Mouse (Mus musculus) embryonic facial prominence, embryonic 12.5 days (tissue): ENCODE measurements around the gene Rnf141. TPM values are rescaled to one million over a fixed set of nuclear protein-coding genes. Genes with fewer than 3 reads are reported as not detected.

Experiments used
- ATAC-seq: fragments of 200-750 bp; cut with Nextera tagmentation; 2 replicates; pipeline ENCODE4 v1.8.0; 2017; ENCODE audit not compliant: insufficient number of reproducible peaks, insufficient read depth, low FRiP score, low TSS enrichment
- H3K27ac ChIP-seq: fragments of 300-500 bp; sonication (generic); 2 replicates; pipeline ENCODE4 v1.5.1; 2016; ENCODE audit warnings: mild to moderate bottlenecking
- H3K27me3 ChIP-seq: fragments of 300-500 bp; sonication (generic); 2 replicates; pipeline ENCODE4 v1.6.1; 2016; ENCODE audit warnings: mild to moderate bottlenecking, moderate library complexity
- H3K36me3 ChIP-seq: fragments of 300-500 bp; sonication (generic); 2 replicates; pipeline ENCODE4 v1.6.1; 2016; ENCODE audit warnings: mild to moderate bottlenecking
- H3K4me1 ChIP-seq: fragments of 300-500 bp; sonication (generic); 2 replicates; pipeline ENCODE4 v1.6.1; 2016
- H3K4me2 ChIP-seq: fragments of 300-500 bp; sonication (generic); replicated peaks from 2 replicates; pipeline ENCODE4 v1.6.1; 2016; ENCODE audit warnings: mild to moderate bottlenecking, moderate library complexity
- H3K4me3 ChIP-seq: fragments of 300-500 bp; sonication (generic); 2 replicates; pipeline ENCODE4 v1.5.1; 2016; ENCODE audit warnings: mild to moderate bottlenecking
- H3K9ac ChIP-seq: fragments of 300-500 bp; sonication (generic); 2 replicates; pipeline ENCODE4 v1.6.1; 2016; ENCODE audit warnings: mild to moderate bottlenecking, moderate library complexity
- H3K9me3 ChIP-seq: fragments of 300-500 bp; sonication (generic); 2 replicates; pipeline ENCODE4 v1.6.1; 2016; ENCODE audit warnings: mild to moderate bottlenecking, moderate library complexity
- WGBS: fragments of 180-500 bp; shearing (Covaris S2); methylation state at CpG from one replicate; pipeline ENCODE4 v1.1.7; 2016; 5-methylcytosine and 5-hydroxymethylcytosine counted together
- polyA plus RNA-seq: library from polyadenylated mRNA; unstranded; fragments of >200 nt; fragmentation: Nextera tagmentation; extraction: Ambion mirVana; gene quantifications from 2 replicates; pipeline ENCODE4 v1.2.1, GENCODE M21; 2016

Rnf141 gene
- 17.2 and 19.9 TPM in 2 replicates for polyA plus RNA-seq

GRCm38 (mm10) chr7:110843916-110844874 is at the start of gene Rnf141:
Gene Rnf141, minus strand, starts transcription at chr7:110844457.
- peak within 1 kb of the TSS; percentile 66 for H3K9ac ChIP-seq
- under 1% methylated on average over 42 of the region's 42 CpGs for whole genome bisulfite sequencing
- H3K4me3 ChIP-seq, result peak within 1 kb of the TSS; percentile 74
- ATAC-seq, result peak; percentile 96
- no peaks in the 10 kb centered on the region for H3K27me3 ChIP-seq
- peak within 1 kb of the TSS; percentile 88 for H3K27ac ChIP-seq
- H3K9me3 ChIP-seq, result no peaks in the 10 kb centered on the region
- H3K4me2 ChIP-seq, result peak within 1 kb of the TSS; percentile 83
- no peaks in the 10 kb centered on the region for H3K36me3 ChIP-seq
- H3K4me1 ChIP-seq, result peaks cover 5% of the 10 kb centered on the region

- ATAC-seq, result no peak
- H3K27me3 ChIP-seq, result no peaks in the 10 kb centered on the region
- H3K4me1 ChIP-seq, result no peaks in the 10 kb centered on the region
- no peaks in the 10 kb centered on the region for H3K9me3 ChIP-seq
- H3K36me3 ChIP-seq, result no peaks in the 10 kb centered on the region
- H3K4me2 ChIP-seq, result no peak overlapping the region
- H3K4me3 ChIP-seq, result no peak overlapping the region
- H3K9ac ChIP-seq, result no peak overlapping the region
- no peak overlapping the region for H3K27ac ChIP-seq
- 65% methylated on average over 9 of the region's 9 CpGs for WGBS
These were observed 47.3 kb upstream of the Rnf141 start for GRCm38 (mm10) chr7:110891501-110891986.

- Histone ChIP-seq H3K36me3 (no peaks in the 10 kb centered on the region), H3K4me1 (no peaks in the 10 kb centered on the region), H3K9me3 (no peaks in the 10 kb centered on the region), H3K4me2 (no peak overlapping the region), H3K27me3 (no peaks in the 10 kb centered on the region), H3K27ac (no peak overlapping the region), H3K4me3 (no peak overlapping the region), H3K9ac (no peak overlapping the region)
- ATAC-seq, result no peak
- 76% methylated on average over 2 of the region's 2 CpGs for WGBS
These were observed 37.6 kb upstream of the Rnf141 start for GRCm38 (mm10) chr7:110881746-110882333.

- Histone ChIP-seq H3K27ac (no peak overlapping the region), H3K9me3 (no peaks in the 10 kb centered on the region), H3K4me1 (no peaks in the 10 kb centered on the region), H3K4me3 (no peak overlapping the region), H3K27me3 (no peaks in the 10 kb centered on the region), H3K36me3 (no peaks in the 10 kb centered on the region), H3K9ac (no peak overlapping the region), H3K4me2 (no peak overlapping the region)
- ATAC-seq, result no peak
- 95% methylated on average over 4 of the region's 4 CpGs for WGBS
These were observed 33.8 kb upstream of the Rnf141 start for GRCm38 (mm10) chr7:110878028-110878427.

- H3K27me3 ChIP-seq, result no peaks in the 10 kb centered on the region
- ATAC-seq, result no peak
- H3K4me2 ChIP-seq, result no peak overlapping the region
- H3K9me3 ChIP-seq, result no peaks in the 10 kb centered on the region
- H3K27ac ChIP-seq, result no peak overlapping the region
- H3K4me3 ChIP-seq, result no peak overlapping the region
- 75% methylated on average over 4 of the region's 4 CpGs for WGBS
- H3K4me1 ChIP-seq, result no peaks in the 10 kb centered on the region
- H3K9ac ChIP-seq, result no peak overlapping the region
- H3K36me3 ChIP-seq, result no peaks in the 10 kb centered on the region
These were observed 32.7 kb upstream of the Rnf141 start for GRCm38 (mm10) chr7:110876965-110877364.

GRCm38 (mm10) chr7:110868807-110869206 is 24.6 kb upstream of the Rnf141 start:
- ATAC-seq, result no peak
- no peak overlapping the region for H3K9ac ChIP-seq
- 66% methylated on average over 5 of the region's 5 CpGs for WGBS

GRCm38 (mm10) chr7:110867116-110867515 is 22.9 kb upstream of the Rnf141 start:
- Histone ChIP-seq H3K36me3 (no peaks in the 10 kb centered on the region), H3K4me2 (no peak overlapping the region), H3K27ac (no peak overlapping the region), H3K9me3 (no peaks in the 10 kb centered on the region), H3K9ac (no peak overlapping the region), H3K4me1 (peaks cover 4% of the 10 kb centered on the region; the same call in 1 of the 2 replicates), H3K4me3 (no peak overlapping the region), H3K27me3 (no peaks in the 10 kb centered on the region)
- ATAC-seq, result no peak
- 84% methylated on average over 6 of the region's 6 CpGs for WGBS

More at GRCm38 (mm10) chr7:110868807-110869206, 24.6 kb upstream of the Rnf141 start:
- no peaks in the 10 kb centered on the region for H3K27me3 ChIP-seq
- H3K4me2 ChIP-seq, result no peak overlapping the region
- no peak overlapping the region for H3K27ac ChIP-seq
- H3K9me3 ChIP-seq, result no peaks in the 10 kb centered on the region
- H3K4me3 ChIP-seq, result no peak overlapping the region
- H3K4me1 ChIP-seq, result peaks cover 4% of the 10 kb centered on the region; the same call in 1 of the 2 replicates
- no peaks in the 10 kb centered on the region for H3K36me3 ChIP-seq

GRCm38 (mm10) chr7:110866021-110866420 is 21.8 kb upstream of the Rnf141 start:
- no peak overlapping the region for H3K9ac ChIP-seq
- no peak overlapping the region for H3K27ac ChIP-seq

GRCm38 (mm10) chr7:110865570-110865969 is 21.3 kb upstream of the Rnf141 start:
- Histone ChIP-seq H3K9me3 (no peaks in the 10 kb centered on the region), H3K27me3 (no peaks in the 10 kb centered on the region), H3K9ac (no peak overlapping the region), H3K4me2 (no peak overlapping the region), H3K36me3 (no peaks in the 10 kb centered on the region), H3K4me3 (no peak overlapping the region), H3K4me1 (peaks cover 4% of the 10 kb centered on the region; the same call in 1 of the 2 replicates), H3K27ac (no peak overlapping the region)
- 82% methylated on average over 6 of the region's 6 CpGs for WGBS
- ATAC-seq, result no peak

More at GRCm38 (mm10) chr7:110866021-110866420, 21.8 kb upstream of the Rnf141 start:
- Histone ChIP-seq H3K36me3 (no peaks in the 10 kb centered on the region), H3K9me3 (no peaks in the 10 kb centered on the region), H3K27me3 (no peaks in the 10 kb centered on the region), H3K4me3 (no peak overlapping the region), H3K4me2 (no peak overlapping the region), H3K4me1 (peaks cover 4% of the 10 kb centered on the region; the same call in 1 of the 2 replicates)
- 90% methylated on average over 3 of the region's 3 CpGs for WGBS
- ATAC-seq, result no peak

GRCm38 (mm10) chr7:110865038-110865437 is 20.8 kb upstream of the Rnf141 start:
- Histone ChIP-seq H3K27ac (no peak overlapping the region), H3K36me3 (no peaks in the 10 kb centered on the region)
- ATAC-seq, result 0 out of 2 replicates have a peak, but pooled peaks have one; percentile 28

GRCm38 (mm10) chr7:110862751-110863289 is 18.6 kb upstream of the Rnf141 start, which contains the start of gene Lyve1:
Gene Lyve1, minus strand, starts transcription at chr7:110863239.
- H3K4me2 ChIP-seq, result no peak within 1 kb of the TSS
- H3K9ac ChIP-seq, result no peak within 1 kb of the TSS
- H3K27me3 ChIP-seq, result no peaks in the 10 kb centered on the region
- no peaks in the 10 kb centered on the region for H3K9me3 ChIP-seq
- no peak within 1 kb of the TSS for H3K27ac ChIP-seq
- H3K4me1 ChIP-seq, result peaks cover 4% of the 10 kb centered on the region; the same call in 1 of the 2 replicates
- H3K36me3 ChIP-seq, result no peaks in the 10 kb centered on the region
- 83% methylated on average over 12 of the region's 12 CpGs for WGBS
- H3K4me3 ChIP-seq, result no peak within 1 kb of the TSS
- ATAC-seq, result no peak

More at GRCm38 (mm10) chr7:110865038-110865437, 20.8 kb upstream of the Rnf141 start:
- H3K9me3 ChIP-seq, result no peaks in the 10 kb centered on the region
- WGBS, result 39% methylated on average over 10 of the region's 10 CpGs
- no peaks in the 10 kb centered on the region for H3K27me3 ChIP-seq
- H3K4me2 ChIP-seq, result 0 out of 2 replicates have a peak overlapping the region, but pooled peaks have one; percentile 3
- H3K4me3 ChIP-seq, result no peak overlapping the region
- H3K9ac ChIP-seq, result no peak overlapping the region
- peaks cover 4% of the 10 kb centered on the region; the same call in 1 of the 2 replicates for H3K4me1 ChIP-seq
